Mouse (Mus musculus): ENCODE measurements at regions not wholly inside any gene's neighbourhood (a gene's known extent, or its start where the extent isn't known, plus 50 kb on each side); places are given as distances from the start of the nearest gene placed in this dataset.

DNA sequence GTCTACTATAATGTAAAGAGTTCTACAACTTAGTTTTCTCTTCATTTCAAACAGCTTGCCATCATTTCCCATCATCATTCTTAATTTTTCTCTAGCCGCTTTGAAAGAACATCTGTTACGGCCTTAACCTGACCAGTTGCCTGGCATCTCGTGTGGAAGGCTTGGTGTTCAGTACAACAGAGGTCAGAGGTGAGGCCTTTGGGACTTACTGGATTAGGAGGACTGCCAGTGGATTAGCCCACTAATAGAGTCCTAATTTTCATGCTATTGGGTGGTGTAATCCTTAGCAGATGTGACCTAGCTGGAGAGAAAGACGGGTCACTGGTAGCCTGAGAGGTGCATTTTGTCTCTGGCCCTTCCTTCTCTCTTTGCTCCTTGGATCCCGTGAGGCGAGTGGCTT, 341.3 kb upstream of the Gm10131 start:
- TF ChIP-seq CTCF (IDR thresholded peaks at IDR 0.05; ENCODE audit: extremely low read depth, insufficient read depth, low read length): no peak
- TF ChIP-seq POLR2A (IDR thresholded peaks at IDR 0.05; ENCODE audit: extremely low read depth, insufficient read depth, low read length): no peak

All from cortical plate, adult 2 months (tissue).